Mouse (Mus musculus) right cerebral cortex, adult 2 months (tissue): Measurements from ENCODE around the gene Prrc2c.
"Not testable (repeated sequence)": the region's sequence is repeated elsewhere in the genome, so short reads cannot be mapped to it uniquely, and the experiment has no call there.

Experiments used
- DNase-seq, 2 experiments: peaks; one replicate each; pipeline ENCODE4 v3.0.0; 2021 to 2022; ENCODE audit warnings: low spot score in 2 of 2

Gene Prrc2c

DNA sequence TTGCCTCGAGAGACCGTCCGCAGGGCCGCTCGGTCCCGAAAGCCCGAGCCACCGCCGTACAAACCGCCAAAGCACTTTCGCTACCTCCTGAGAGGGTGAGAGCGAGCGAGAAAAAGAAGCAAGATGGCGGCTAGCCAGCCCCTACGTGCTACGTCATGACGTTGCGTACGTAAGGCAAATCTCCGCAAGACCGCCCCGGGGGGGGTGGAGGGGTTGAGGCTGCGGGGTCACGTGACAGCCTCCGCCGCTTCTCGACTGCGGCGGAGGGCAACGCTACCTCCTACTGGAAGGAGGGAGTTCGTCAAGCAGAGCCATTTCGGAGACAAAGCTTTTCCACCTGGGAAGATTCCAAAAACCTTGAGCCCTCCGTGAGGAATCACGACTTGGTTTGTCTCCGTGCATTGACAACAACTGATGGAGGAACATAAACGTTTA lies at the start of gene Prrc2c:
Prrc2c (minus strand) TSS at position 156 of the 435 bp plus-strand sequence.
- DNase-seq, result peak; percentile 98 to 99

DNA sequence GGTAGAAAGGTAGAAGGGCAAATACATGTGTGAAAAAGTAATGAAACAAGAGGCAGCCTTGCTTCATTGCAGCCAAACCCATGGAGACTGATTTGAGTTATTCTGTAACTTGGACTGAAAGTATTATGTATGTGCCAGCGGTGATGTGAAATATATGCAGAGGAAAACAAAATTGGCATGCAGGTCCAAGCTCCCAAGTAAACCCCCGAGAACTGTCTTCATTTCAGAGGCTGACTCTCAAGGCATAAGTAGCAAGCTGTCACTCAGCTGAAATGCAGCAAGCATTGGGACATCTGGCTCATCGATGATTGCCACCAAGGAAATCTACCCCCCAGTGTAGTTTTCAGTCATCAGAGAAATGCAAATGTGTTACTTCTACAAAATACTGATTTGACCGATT lies 44.9 kb upstream of the Prrc2c start:
- DNase-seq, result no peak

DNA sequence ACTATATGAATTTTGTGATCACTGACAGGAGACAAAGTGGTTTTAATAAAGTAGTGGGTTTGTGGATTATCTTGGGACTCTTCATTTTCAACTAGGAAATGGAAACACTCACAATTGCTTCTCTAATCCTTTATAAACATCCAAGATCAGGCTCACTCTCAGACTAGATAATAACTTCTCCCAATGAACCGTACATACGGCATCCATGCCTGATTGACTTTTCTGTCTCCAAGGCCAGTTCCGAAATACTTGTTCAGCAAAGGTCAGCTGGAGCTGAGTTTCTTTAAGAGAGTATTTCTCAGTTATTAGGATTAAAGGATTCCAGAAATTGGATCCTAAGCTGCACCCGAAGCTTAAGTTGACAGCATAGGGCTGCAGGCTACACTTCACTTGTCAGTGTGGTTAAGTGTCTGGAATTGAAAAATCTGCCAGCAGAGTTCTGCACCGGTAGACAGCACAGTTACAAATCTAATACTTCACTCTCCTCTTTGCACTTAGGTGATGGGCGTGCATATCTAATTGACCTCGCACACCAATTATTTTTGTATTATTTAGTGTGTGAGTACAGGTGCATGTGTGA lies 43.4 kb upstream of the Prrc2c start:
- DNase-seq, result no peak

DNA sequence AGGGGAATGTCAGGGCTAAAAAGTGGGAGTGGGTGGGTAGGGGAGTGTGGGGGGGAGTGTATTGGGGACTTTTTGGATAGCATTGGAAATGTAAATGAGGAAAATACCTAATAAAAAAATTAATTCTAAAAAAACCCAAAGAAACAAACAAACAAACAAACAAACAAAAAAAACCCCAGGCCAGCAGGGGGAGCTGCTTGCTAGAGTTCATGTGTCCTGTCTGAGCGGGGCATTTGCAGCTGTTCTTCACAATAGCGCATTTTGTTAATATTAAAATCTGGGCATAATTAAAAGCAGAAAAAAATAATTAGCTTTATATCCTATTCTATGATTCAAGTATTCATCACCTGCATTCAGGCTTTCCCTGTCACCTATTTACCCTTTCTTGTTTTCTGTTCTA lies 40.7 kb upstream of the Prrc2c start:
- DNase-seq, result not testable (repeated sequence)

- no peak for DNase-seq
Observed at GRCm38 (mm10) chr1:162777943-162778538, 37.7 kb upstream of the Prrc2c start.

DNA sequence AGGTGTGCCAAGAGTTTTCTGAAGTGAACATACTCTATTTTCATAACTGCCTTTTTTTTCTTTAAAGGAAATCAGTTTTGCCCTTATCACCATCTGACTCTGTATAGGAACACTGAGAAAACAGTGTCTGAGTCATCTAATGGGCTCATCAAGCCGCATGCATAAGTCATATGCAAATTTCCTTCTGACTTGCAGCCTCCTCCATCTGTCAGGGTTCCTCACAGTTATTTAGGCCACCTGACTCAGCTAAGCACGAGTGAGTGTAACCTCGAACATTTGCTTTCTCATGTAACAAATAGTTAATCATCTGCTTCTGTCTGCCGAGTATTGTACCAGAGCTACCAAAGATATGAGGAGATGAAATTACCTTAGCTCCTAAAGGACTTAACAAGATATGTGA lies 33.3 kb upstream of the Prrc2c start:
- peak; percentile 41 to 57 for DNase-seq

- no peak for DNase-seq
Observed at GRCm38 (mm10) chr1:162771617-162772360, 31.4 kb upstream of the Prrc2c start.

- no peak for DNase-seq
Observed at GRCm38 (mm10) chr1:162752009-162752408, 11.7 kb upstream of the Prrc2c start.

- DNase-seq, result no peak
Observed at GRCm38 (mm10) chr1:162749607-162750006, 9.3 kb upstream of the Prrc2c start.

- no peak for DNase-seq
Observed at GRCm38 (mm10) chr1:162748761-162749160, 8.4 kb upstream of the Prrc2c start.

- peak in 1 of 2 experiments; percentile 20 for DNase-seq
Observed at GRCm38 (mm10) chr1:162739831-162740394, 443 bp downstream of the Prrc2c start.

DNA sequence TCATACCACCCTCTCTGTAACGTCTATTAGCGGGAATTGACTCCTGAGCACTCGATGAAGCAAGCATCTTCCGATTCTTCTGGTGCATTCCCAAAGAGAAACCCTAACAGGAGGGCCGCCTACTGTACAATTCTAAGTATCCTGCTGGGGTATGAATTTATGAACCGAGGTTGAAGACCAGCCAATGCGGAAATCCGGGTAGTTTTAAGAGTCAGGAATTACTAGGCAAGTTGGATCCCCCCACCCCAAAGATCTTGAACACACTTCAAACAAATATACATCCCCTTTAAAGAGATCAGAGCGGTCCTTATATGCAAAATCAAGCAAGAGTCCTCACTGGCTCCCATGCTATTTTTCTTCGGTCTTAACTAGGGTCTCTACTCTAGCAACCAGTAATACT lies 950 bp downstream of the Prrc2c start:
- peak; percentile 12 to 34 for DNase-seq

GRCm38 (mm10) chr1:162738472-162738871 lies 1.9 kb downstream of the Prrc2c start:
- no peak for DNase-seq

DNA sequence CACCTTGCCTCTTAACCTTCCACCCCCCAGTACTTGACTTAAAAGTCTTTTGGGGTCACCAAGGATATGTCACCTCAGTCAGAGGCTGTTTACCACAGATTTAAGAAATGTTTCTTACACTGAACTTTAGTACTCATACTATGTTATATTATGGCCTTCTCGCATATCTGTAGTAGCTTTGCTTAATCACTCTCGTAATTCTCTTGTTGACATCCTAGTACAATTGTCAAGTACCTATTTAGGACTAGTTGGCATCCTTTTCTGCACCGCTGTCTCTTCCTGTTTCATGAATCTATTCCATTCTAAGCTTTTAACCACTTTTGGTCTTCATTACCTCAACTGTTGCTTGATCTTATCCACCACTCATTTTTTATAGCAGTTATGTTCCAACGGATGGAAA lies 5.3 kb downstream of the Prrc2c start:
- no peak for DNase-seq

- no peak for DNase-seq
Observed at GRCm38 (mm10) chr1:162734283-162734682, 6.1 kb downstream of the Prrc2c start.

DNA sequence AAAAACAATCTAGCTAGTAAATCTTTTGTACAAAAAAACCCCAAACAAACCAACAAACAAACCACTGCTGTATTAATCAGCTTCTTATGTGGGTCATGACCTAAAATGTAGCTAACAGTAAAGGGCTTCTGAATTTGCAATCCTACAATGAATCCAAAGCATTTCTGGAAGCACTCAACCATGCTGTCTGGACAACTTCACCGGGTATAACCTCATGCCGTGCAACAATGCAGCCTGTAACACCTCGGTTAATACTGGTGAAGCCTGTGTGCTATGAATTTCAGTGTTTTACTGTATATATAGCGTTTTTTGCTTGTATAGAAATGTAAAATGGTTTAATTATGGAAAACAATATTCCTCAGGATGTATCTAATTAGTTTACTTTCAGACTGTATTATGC lies 8.3 kb downstream of the Prrc2c start:
- DNase-seq, result no peak

- DNase-seq, result no peak
Observed at GRCm38 (mm10) chr1:162729436-162729835, 10.9 kb downstream of the Prrc2c start.

- DNase-seq, result no peak
Observed at GRCm38 (mm10) chr1:162727981-162728380, 12.4 kb downstream of the Prrc2c start.

GRCm38 (mm10) chr1:162723610-162724009 lies 16.7 kb downstream of the Prrc2c start:
- no peak for DNase-seq

GRCm38 (mm10) chr1:162720645-162721044 lies 19.7 kb downstream of the Prrc2c start:
- DNase-seq, result no peak

GRCm38 (mm10) chr1:162700389-162701066 lies 39.8 kb downstream of the Prrc2c start:
- no peak for DNase-seq

GRCm38 (mm10) chr1:162697866-162698265 lies 42.5 kb downstream of the Prrc2c start:
- DNase-seq, result no peak
